Mouse (Mus musculus) embryonic fibroblast, embryonic 13.5 days (primary cell): ENCODE results near the gene Acsl5. TPM values are rescaled to one million over a fixed set of nuclear protein-coding genes. Genes with fewer than 3 reads are reported as not detected.

Experiments
- H3K27ac ChIP-seq: 2 replicates; pipeline ENCODE4 v1.5.1; 2012; ENCODE audit warnings: low read length, control low read depth, inconsistent platforms; ENCODE audit not compliant: insufficient read depth
- H3K4me1 ChIP-seq: 2 replicates; pipeline ENCODE4 v1.6.1; 2011; ENCODE audit warnings: low read length; ENCODE audit not compliant: control insufficient read depth, insufficient read depth
- H3K4me3 ChIP-seq: 2 replicates; pipeline ENCODE4 v1.5.1; 2011; ENCODE audit warnings: mild to moderate bottlenecking, control low read depth, low read length; ENCODE audit not compliant: insufficient read depth
- CTCF ChIP-seq: IDR thresholded peaks from 2 replicates; pipeline ENCODE4 v1.5.1; 2011; ENCODE audit warnings: mild to moderate bottlenecking, control low read depth, low read length, moderate library complexity, borderline replicate concordance; ENCODE audit not compliant: insufficient read depth
- POLR2A ChIP-seq: IDR thresholded peaks from 2 replicates; pipeline ENCODE4 v1.6.1; 2011; ENCODE audit warnings: low read depth, mild to moderate bottlenecking, control low read depth, low read length, moderate library complexity
- polyA plus RNA-seq: library from polyadenylated mRNA; stranded (reverse); fragments of >200 nt; gene quantifications from 2 replicates; pipeline ENCODE4 v1.2.4, GENCODE M21; 2011; ENCODE audit warnings: low read depth; ENCODE audit not compliant: missing spikeins, insufficient read length

Gene Acsl5
- polyA plus RNA-seq, 1 experiment, result 46.9 TPM

GRCm38 (mm10) chr19:55341377-55341776 lies 89.6 kb downstream of the Acsl5 start:
- TF ChIP-seq POLR2A (no peak), CTCF (no peak)
- H3K4me1 ChIP-seq, result no peaks in the 10 kb centered on the region
- no peak overlapping the region for H3K4me3 ChIP-seq
- H3K27ac ChIP-seq, result no peak overlapping the region

GRCm38 (mm10) chr19:55342423-55342822 lies 90.7 kb downstream of the Acsl5 start:
- H3K4me1 ChIP-seq, result no peaks in the 10 kb centered on the region

GRCm38 (mm10) chr19:55343274-55343673 lies 91.5 kb downstream of the Acsl5 start:
- no peaks in the 10 kb centered on the region for H3K4me1 ChIP-seq
- TF ChIP-seq POLR2A (no peak), CTCF (no peak)

More at GRCm38 (mm10) chr19:55342423-55342822, 90.7 kb downstream of the Acsl5 start:
- H3K27ac ChIP-seq, result no peak overlapping the region
- no peak overlapping the region for H3K4me3 ChIP-seq
- TF ChIP-seq CTCF, result no peak
- TF ChIP-seq POLR2A, result no peak

More at GRCm38 (mm10) chr19:55343274-55343673, 91.5 kb downstream of the Acsl5 start:
- Histone ChIP-seq H3K27ac (no peak overlapping the region), H3K4me3 (no peak overlapping the region)

Other genes starting within 250 kb of the Acsl5 start
- 12.1 and 13.7 TPM in 2 replicates for gene Gpam, start 124.7 kb upstream of the Acsl5 start, polyA plus RNA-seq
- gene Tectb, start 71.2 kb upstream of the Acsl5 start, polyA plus RNA-seq, result not detected in 2 replicates
- not detected in 2 replicates for gene Gucy2g, start 10.7 kb upstream of the Acsl5 start, polyA plus RNA-seq
- 44.4 and 52.8 TPM in 2 replicates for gene Zdhhc6, start 64.1 kb downstream of the Acsl5 start, polyA plus RNA-seq
- 20.9 and 22.6 TPM in 2 replicates for gene Vti1a, start 64.4 kb downstream of the Acsl5 start, polyA plus RNA-seq